Mouse (Mus musculus): Measurements from ENCODE around the gene Plcb4.
"Not testable (repeated sequence)": the region's sequence is repeated elsewhere in the genome, so short reads cannot be mapped to it uniquely, and the experiment has no call there.

Gene Plcb4

GRCm38 (mm10) chr2:135890083-135890482 lies 231.3 kb downstream of the Plcb4 start:
- no peak for DNase-seq (ENCODE audit: low read depth, low spot score)

- DNase-seq (ENCODE audit: low read depth, low spot score) = no peak
Measured at GRCm38 (mm10) chr2:135891097-135891496, 232.3 kb downstream of the Plcb4 start.

GRCm38 (mm10) chr2:135891686-135892085 lies 232.9 kb downstream of the Plcb4 start:
- no peak for DNase-seq (ENCODE audit: low read depth, low spot score)

- no peak for DNase-seq (ENCODE audit: low read depth, low spot score)
Measured at GRCm38 (mm10) chr2:135894582-135894981, 235.8 kb downstream of the Plcb4 start.

- no peak for DNase-seq (ENCODE audit: low read depth, low spot score)
Measured at GRCm38 (mm10) chr2:135898025-135898424, 239.2 kb downstream of the Plcb4 start.

GRCm38 (mm10) chr2:135899931-135900330 lies 241.1 kb downstream of the Plcb4 start:
- DNase-seq (ENCODE audit: low read depth, low spot score) = not testable (repeated sequence)

GRCm38 (mm10) chr2:135901015-135901414 lies 242.2 kb downstream of the Plcb4 start:
- DNase-seq (ENCODE audit: low read depth, low spot score) = no peak

GRCm38 (mm10) chr2:135904262-135904661 lies 245.5 kb downstream of the Plcb4 start:
- DNase-seq (ENCODE audit: low read depth, low spot score) = no peak

GRCm38 (mm10) chr2:135904791-135905190 lies 246.0 kb downstream of the Plcb4 start:
- DNase-seq (ENCODE audit: low read depth, low spot score) = no peak

GRCm38 (mm10) chr2:135914343-135915261 lies 255.8 kb downstream of the Plcb4 start:
- no peak for DNase-seq (ENCODE audit: low read depth, low spot score)

- no peak for DNase-seq (ENCODE audit: low read depth, low spot score)
Measured at GRCm38 (mm10) chr2:135915928-135916327, 257.1 kb downstream of the Plcb4 start.

GRCm38 (mm10) chr2:135917000-135917399 lies 258.2 kb downstream of the Plcb4 start:
- no peak for DNase-seq (ENCODE audit: low read depth, low spot score)

GRCm38 (mm10) chr2:135918116-135918515 lies 259.3 kb downstream of the Plcb4 start:
- DNase-seq (ENCODE audit: low read depth, low spot score) = no peak

- no peak for DNase-seq (ENCODE audit: low read depth, low spot score)
Measured at GRCm38 (mm10) chr2:135919641-135920040, 260.8 kb downstream of the Plcb4 start.

- DNase-seq (ENCODE audit: low read depth, low spot score) = peak; percentile 42
Measured at GRCm38 (mm10) chr2:135926660-135927343, 268.0 kb downstream of the Plcb4 start.

- DNase-seq (ENCODE audit: low read depth, low spot score) = no peak
Measured at GRCm38 (mm10) chr2:135929021-135929720, 270.4 kb downstream of the Plcb4 start.

- no peak for DNase-seq (ENCODE audit: low read depth, low spot score)
Measured at GRCm38 (mm10) chr2:135930696-135931095, 271.9 kb downstream of the Plcb4 start.

- DNase-seq (ENCODE audit: low read depth, low spot score) = no peak
Measured at GRCm38 (mm10) chr2:135932569-135932968, 273.8 kb downstream of the Plcb4 start.

GRCm38 (mm10) chr2:135936376-135936775 lies 277.6 kb downstream of the Plcb4 start:
- DNase-seq (ENCODE audit: low read depth, low spot score) = no peak

GRCm38 (mm10) chr2:135937646-135938045 lies 278.8 kb downstream of the Plcb4 start:
- no peak for DNase-seq (ENCODE audit: low read depth, low spot score)

- no peak for DNase-seq (ENCODE audit: low read depth, low spot score)
Measured at GRCm38 (mm10) chr2:135939933-135940332, 281.1 kb downstream of the Plcb4 start.

- DNase-seq (ENCODE audit: low read depth, low spot score) = no peak
Measured at GRCm38 (mm10) chr2:135947839-135948238, 289.0 kb downstream of the Plcb4 start.

All from skeletal muscle tissue, adult 2 months (tissue).